Mouse (Mus musculus): ENCODE results near the gene Lmnb2. TPM values are rescaled to one million over a fixed set of nuclear protein-coding genes. Genes with fewer than 3 reads are reported as not detected.
A peak's percentile ranks its signal among the peaks of the same experiment; 100 is the strongest.

Gene Lmnb2
- total RNA-seq, 4 experiments from 2014 or later = 3.5 to 6.3 (median 4.8) TPM

DNA sequence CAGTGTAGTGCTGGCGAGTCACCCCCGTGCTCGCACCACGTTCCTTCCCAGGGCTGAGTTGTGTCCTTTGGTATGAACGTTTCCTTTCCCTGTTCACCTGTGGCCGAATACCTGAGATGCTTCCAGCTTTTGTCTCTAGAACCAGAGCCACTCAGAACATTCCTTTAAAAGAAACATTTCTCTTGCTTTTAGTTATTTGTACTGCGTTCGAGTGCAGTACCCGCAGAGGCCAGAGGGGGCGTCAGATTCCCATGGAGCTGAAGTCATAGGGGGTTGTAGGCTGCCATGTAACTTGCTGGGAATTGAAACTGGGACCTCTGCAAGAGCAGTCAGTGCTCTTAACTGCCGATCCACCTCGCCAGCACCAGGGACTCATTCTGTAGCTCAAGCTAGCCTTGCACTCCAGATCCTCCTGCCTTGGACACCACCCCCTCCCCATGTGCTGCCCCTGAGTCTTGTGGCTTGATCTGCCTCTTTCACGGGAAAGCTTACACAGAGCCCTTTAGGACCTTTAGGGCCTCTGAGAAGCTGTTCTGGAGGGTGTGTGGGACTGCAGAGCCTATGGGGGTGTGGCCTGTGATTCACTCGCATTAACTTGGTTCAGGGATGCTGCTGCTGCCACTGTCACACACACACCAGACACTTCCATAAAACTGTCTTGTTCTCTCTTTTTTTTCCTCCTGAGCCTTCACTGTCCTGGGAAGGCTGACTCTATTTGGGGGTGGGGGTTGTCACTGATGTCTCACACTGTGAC, 28.8 kb upstream of the Lmnb2 start:
- no peak for DNase-seq (ENCODE audit: low spot score)

DNA sequence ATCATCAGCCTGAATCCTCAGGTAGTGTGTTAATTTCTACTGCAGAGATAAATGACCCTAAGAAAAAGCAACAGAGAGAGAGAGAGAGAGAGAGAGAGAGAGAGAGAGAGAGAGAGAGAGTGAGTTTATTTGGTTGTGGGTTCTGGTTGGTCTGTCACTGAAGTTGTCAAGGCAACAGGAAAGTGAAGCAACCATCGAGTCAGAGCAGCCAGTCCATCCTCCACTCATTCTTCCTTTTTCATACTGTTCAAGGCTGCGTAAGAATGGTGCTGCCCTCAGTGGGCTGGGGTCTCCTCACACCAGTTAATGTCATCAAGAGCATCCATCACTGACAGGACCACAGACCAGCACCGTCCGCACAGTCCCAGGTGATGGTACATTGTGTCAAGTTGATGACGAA, 26.2 kb upstream of the Lmnb2 start:
- DNase-seq (ENCODE audit: low spot score) = no peak

DNA sequence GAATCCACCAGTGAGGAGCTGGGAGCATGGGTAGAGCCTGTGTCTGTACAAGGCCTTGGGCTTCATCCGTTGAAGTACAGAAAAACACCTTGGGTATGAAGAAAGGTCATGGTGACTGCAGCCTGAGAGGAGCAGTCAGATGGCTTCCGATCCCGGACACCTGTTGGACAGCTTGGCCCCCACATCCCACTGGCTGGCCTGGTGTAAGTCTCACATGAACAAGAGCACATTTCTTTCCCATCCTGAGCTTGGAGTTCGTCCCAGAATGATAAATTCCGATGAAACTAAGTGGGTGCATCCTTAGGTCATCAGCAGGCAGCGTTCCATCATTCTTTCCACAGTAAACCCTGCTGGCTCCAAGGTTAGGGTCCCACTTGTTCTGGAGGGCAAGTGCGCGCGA, 25.7 kb upstream of the Lmnb2 start:
- no peak for DNase-seq (ENCODE audit: low spot score)

DNA sequence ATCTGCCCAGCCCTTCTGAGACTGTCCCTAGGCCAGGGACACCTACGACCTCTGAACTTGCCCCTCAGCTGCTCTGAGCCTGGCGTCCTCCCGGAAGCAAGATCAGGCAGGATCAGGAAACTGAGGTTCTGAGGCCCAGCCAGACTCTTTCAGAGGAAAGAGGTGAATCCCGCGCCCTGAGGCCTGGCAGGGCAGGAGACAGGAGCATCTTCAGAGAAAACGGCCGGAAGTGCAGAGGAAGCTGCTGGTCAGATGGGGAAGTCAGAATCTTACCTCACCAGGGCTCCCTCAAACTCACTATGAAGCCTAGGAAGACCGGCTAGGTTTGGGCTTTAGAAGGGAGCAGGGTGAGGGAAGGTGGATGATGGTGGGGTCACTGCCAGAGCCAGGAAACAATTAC, 24.9 kb upstream of the Lmnb2 start:
- DNase-seq (ENCODE audit: low spot score) = no peak

DNA sequence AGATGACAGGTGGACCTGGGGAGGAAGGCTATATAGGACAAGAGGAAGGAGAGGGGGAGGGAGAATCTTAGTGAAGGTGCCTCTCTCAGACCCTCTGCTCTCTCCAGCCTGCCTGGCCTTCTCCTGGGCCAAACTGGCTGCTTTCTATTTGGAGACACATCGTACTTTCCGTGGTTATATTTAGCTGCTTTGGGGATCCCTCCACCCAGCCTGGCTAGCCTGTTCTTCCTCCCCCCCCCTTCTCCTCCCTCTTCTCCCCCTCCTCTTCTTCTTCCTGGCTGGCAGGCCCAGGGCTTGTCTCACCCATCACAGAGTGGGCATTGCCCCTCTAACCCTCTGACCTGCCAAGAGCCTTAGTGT, 22.9 kb upstream of the Lmnb2 start:
- DNase-seq (ENCODE audit: low spot score) = peak; percentile 65

DNA sequence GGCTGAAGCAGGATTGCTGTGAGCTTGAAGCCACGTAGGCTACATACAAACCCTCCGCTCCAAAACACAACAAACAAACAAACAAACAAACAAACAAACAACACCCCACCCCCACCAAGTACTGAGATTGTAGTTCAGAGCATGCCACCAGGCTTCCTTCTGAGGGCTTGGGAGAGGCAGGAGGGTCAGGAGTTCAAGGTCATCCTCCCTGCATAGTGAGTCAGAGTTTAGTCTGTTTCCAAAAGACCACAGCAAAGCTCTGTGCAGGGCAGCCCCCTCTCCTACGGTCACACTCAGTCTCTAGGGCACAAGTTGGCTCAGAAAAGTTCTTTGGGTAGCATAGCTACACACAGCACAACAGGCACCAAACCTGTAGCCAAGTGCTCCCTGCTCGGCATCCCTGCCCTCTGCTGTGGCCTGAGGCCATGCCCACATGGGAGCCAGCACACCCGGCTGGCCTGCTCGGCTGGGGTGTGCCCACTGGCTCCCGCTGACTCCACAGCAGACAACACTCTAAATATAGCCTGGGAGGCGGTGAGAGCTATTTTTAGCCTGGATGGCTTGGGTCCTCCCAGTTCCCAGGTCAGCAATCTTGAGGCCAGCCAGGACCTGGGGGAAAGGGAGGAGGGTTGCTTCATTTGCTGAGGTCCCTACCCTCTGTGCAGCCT, 22.4 kb upstream of the Lmnb2 start:
- DNase-seq (ENCODE audit: low spot score) = peak; percentile 79

DNA sequence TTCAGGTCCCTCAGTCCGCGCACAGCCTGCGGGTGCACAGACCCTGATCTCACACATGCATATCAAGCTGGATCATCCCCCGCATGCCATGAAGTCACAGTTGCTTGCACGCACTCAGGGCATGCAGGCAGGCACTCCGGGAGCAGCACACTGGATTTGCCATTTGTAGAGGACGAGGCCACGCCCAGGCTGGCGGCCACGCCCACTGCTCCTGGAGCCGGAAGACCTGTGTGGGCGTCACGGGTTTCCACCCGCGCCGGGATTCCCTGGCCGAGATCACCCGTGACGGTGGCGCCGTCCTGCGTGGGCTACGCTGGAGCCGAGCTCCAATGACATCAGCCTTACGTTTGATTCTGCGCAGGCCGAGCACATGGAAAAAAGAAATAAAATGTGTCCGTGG, 21.6 kb upstream of the Lmnb2 start:
- DNase-seq (ENCODE audit: low spot score) = peak; percentile 75

DNA sequence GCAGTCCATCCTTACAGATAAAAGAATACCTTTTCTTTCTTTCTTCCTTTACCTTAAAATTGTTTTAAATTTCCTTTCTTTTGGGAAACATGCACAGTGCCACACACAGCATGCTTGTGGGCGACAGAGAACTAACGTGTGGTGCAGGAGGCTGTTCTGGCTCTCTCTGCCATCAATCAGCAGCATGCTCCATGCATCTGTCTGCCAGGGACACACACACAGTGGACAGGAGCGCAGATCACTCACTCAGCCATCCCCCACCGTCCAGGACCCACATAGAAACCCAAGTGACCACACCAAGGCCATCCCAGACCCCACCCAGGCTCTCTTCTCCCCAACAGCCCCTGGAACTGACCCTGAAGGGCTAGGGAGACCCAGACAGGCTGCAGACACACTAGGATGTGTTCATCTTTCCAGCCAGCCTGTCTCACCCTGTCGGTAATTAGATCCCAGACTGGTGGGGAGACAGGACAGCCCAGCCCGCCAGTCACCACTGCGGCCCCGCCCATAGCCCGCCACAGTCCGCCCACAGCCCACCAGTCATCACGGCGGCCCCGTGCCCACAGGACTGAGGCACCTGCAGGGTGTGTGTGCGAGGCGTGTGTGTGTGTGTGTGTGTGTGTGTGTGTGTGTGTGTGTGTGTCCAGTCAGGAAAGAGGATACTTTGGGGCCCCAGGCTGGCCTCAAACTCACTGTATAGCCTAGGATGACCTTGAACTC, 20.9 kb upstream of the Lmnb2 start:
- DNase-seq (ENCODE audit: low spot score) = no peak

DNA sequence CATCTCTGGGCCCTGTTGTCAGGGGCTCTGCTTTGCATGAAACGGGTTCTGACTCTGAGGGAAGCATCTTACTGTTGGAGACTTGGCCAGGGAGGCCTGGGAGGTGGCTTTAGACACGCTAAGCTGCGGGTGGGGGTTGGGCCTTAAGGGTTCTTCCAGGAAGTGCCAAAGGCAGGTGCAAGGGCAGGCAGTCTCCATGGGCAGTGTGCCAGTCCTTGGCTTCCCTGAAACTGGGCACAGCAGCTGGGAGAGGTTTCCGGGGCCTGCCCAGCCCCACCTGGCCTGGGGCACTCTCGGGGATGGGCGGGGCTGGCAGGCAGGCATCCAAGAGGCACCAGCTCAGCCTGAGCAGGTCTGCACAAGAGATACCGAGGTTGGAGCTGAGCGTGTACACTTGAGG, 19.6 kb upstream of the Lmnb2 start:
- no peak for DNase-seq (ENCODE audit: low spot score)

DNA sequence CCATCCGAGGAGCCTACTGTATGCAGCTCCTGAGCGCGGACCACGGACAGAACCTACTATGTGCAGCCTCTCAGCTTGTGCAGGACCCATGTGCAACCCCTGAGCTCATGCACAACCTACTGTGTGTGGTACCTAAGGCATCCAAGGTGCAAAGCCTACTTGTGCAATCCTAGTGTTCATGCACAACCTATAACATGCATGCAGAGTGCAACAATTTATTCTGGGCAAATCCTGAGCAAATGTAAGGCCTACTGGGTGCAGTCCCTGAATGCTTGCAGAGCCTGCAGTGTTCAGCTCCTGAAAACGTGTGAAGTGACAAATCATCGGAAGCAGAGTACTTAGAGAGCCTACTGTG, 18.7 kb upstream of the Lmnb2 start:
- DNase-seq (ENCODE audit: low spot score) = no peak

DNA sequence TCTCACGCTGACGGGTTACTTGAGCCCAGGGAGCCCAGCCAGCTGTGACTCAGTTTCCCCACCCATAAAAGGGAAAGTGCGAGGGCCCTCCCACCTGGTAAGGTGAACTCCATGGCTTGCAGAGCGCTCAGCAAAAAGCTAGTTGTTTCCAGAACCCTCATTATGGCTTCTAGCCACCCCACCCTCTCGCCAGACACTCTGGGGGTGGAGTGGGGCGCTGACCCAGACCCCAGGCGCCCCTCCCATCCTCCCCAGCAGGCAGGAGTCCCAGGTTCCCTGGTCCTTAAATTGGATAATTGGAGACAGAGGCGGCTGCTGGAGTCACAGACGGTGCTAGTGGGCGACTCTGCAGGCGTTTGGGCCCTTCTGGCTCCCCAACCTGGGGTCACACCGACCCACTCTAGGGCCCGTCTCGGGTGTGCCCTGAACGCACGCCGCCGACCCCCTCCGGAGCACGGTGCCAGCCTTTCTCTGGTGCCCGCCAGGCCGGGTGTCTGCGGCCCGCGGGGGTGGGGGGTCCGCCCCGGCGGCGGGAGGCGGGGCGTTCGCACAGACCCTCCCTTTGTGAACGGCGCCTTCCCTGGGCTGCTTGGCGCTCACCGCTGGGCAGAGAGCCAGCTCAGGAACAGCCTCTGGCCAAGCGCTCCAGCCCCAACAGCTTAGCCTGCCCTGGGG, 18.2 kb upstream of the Lmnb2 start:
- DNase-seq (ENCODE audit: low spot score) = no peak

DNA sequence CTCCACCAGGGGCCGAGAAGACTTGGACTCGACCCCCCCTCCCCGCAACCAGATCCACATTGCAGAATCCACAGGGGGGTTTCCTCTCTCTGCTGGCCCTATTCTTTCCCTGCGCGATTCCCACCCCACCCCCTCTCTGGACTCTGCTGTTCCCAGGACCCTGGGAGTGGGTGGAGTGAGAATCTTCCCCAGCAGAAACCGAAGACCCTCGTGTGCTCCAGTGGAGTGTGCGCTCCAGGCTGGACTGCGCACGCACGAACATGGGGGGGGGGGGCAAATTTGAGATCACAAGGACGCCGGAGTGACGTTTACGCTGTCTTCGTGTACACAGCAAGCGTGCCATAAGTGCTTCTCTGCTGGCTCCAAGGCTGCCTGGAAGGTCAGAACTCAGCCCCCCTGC, 17.7 kb upstream of the Lmnb2 start:
- no peak for DNase-seq (ENCODE audit: low spot score)

DNA sequence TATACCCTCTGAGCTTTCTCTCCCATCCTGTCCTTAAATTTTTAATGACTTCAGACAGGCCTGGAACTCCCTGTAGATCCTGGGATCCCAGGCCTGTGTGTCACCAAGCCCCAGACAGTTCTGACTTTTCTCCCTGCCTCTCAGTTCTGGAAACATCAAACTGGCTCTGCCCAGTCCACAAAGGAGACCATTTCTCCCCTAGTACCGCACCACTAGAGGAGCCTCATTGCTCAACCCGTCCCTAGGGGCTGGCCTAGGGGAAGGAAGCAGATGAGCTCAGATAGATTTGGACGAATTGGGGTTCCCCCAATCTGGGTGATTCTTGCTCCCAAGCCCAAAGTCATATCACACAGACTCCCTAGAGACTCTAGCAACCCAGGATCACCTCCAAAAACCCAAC, 17.2 kb upstream of the Lmnb2 start:
- no peak for DNase-seq (ENCODE audit: low spot score)

DNA sequence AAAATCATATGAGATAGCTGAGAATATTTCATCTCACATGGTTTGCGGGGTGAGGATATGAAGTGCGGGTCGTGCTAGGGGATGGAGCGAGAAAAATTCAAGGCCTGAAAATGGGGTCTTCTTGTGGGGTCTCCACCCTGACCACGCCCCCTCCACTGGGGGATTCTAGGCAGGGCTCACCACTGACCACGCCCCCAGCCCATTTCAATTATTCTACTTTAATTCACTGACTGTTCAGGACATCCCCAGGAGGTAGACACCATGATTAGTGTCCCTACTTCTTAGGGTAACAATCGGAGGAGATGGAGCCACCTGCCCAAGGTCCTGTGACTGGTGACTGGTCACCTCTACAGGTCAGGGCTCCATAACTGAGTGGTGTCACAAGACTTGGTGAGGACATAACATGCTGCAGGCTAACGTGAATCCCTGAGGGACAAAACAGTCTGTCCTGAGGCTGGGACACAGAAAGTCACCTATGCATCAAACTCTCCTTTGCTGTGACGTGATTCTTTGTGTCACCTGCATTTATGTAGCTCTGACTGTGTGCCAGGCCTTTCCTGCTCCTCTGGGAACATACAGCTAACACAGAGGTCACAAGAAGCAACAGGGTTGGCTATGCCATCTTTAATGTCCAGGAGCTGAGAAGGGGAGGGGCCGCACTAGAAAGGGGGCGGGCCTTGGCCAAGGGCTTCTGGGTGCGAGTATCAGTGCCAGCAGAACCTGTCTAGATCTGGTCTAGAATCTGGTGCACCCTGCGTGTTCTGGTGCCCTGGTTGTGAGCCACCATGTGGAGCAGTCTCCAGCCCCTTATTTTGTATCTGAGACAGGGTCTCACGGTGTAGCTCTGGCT, 16.3 kb upstream of the Lmnb2 start:
- no peak for DNase-seq (ENCODE audit: low spot score)

DNA sequence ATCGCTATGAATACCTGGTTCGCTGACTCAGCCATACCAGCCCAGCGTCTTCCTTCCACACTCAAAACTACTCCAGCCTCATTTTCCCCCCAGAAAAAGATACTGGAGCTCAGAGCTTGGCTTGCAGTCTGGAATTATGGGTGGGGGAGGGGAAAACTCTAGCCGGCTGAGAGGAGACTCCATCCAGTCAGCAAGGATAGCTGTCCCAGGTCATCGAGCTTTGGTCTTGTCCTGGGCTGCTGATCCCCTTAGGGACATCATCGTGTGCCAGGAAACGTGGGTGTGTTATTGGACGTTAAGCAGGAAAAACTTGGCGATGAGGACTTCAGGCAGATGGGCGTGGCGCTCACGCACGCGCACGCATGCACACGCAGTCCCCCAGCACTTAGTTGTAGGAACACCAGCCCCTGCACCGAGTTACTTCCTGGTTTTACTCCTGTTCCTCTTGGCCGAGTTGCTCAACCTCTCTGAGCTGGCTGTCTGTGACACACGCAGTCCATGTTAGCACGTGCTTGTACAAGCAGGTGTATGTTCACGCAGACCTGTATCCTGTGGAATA, 15.5 kb upstream of the Lmnb2 start:
- DNase-seq (ENCODE audit: low spot score) = no peak

DNA sequence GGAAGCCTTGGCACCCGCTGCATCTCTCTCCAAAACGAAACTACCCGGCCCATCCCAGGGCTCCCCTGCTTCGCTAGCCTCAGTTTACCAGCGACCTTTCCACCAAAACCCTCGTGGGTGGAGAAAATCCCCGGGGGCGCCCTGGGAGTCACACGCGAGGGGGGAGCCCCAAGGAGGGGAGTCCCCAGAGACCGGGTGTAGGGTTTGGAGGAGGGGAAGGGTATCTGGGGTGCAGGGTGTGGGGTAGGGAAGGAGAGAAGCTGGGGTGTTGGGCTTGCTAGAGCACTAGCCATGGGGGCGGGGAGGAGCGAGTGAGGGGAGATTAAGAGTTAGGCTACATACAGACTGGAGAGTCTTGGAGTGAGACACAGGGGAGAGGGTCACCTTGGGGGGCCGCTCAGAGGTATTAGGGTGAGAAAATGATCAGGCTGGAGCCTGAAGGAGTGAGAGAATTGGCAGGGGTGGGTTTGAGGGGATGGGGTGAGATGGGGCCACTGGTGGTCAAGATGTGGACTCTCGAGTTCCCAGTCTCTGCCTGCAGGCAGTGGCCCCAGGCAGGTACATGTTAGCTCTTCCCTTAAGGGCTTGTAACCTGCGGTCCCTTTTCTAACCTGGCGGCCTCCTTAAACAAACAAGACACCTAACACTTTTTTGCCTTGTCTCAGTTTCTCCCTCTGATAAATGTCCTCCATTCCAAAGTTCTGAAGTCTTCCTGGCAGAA, 14.8 kb upstream of the Lmnb2 start:
- DNase-seq (ENCODE audit: low spot score) = no peak

DNA sequence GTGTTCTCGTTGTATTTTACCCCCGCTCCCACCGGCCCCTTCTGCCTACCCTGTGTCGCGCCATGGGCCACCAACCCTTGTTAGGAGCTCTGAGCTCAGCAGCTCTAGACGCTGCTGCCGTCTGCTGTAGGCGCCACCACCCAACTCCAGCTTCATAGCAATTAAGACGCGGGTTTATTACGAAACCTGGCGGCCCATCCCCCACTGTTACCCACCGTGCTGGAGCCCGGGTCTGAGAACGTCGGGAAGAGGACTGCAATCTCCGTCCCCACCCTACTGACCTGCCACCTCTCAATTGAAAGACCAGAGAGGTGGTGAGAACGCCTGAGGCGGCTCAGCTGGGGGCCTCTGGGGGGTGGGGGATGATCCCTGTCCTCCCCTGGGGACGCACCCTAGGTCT, 14.2 kb upstream of the Lmnb2 start:
- DNase-seq (ENCODE audit: low spot score) = no peak

DNA sequence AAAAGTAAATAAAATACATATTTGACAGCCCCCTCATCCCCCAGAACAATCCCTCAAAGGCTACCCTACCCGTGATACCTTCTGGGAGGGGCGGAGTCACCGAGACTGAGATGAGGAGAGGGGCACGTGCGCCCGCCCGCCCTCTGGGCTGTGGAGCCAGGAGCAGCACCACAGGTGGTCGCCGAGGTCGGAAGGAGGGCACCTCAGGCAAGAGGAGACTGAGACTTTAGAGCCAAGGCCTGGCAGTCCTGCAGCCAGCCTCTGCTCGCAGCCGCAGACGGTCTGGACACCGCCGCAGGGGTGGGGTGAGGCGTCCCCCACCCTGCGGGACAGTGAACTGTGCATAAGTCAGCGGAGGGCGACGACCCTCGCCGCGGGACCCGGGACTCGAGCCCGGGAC, 13.7 kb upstream of the Lmnb2 start:
- no peak for DNase-seq (ENCODE audit: low spot score)

DNA sequence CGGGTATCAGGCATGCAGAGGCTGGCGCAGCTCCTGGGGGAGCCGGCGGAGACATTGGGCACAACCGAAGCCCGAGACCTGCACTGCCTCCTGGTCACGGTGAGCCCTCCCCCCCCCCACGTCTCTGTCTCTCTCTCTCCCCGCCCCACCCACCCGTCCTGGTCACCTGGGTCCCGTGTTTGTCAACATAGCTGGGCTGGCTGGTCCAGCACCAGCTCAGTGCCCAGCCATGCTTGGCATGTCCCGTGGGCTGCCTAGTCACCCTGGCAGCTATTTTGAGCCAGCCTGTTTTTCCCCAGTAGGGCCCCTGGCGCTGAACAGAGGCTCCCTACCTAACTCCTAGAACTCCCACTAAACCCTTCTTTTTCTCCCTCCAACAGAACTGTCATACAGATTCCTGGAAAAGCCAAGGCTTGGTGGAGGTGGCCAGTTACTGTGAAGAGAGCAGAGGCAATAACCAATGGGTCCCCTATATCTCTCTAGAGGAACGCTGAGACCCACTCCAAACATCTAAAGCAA, 13.2 kb upstream of the Lmnb2 start:
- no peak for DNase-seq (ENCODE audit: low spot score)
